Mouse (Mus musculus): ENCODE measurements around the gene Ryr1. TPM values are rescaled to one million over a fixed set of nuclear protein-coding genes. Genes with fewer than 3 reads are reported as not detected.
"Not testable (repeated sequence)": the region's sequence is repeated elsewhere in the genome, so short reads cannot be mapped to it uniquely, and the experiment has no call there.

The Ryr1 gene
- polyA plus RNA-seq, 1 experiment, result 0.15 TPM

DNA sequence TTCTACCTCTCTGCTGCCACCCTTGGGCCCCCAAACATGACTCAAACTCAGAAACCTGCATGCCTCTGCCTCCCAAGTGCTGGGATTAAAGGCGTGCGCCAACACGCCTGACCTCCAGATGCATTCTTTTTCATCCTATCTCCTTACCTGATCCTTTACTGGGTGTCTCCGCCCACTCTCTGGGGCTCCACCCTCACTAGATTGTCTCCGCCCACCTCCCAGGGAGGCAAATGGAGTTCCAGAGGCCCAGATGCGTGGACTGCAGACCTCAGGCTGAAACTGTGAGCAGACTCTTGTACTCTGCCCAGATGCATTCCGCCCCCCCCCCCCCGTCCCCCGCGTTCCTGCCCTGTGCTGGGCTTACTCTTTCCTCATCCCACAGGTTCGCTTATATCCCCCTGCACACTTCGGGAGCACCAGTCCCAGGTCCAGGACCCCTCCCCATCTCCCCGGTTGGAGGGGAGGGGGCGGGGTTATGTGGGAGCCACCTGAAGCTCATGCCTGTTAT, 134.2 kb downstream of the Ryr1 start:
- no peak for DNase-seq (ENCODE audit: low spot score)

DNA sequence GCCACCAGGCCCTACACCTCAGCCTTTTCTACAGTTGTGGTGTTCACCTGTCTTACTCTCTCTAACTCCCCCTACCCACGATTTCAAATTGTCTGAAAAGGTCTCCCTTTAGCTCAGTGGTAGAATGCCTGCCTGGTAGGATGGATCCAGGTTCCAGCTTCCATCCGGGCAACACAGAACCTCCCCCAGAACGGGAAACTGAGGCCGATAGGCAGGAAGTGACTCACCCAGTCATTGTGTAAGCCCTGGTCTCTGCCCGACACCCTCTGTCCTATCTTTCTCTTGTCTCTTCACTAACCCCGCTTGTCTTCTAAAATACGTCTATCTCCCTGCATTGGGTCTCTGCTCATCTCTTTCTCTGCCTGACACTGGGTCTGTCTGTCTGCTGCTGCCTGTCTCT, 139.8 kb downstream of the Ryr1 start:
- no peak for DNase-seq (ENCODE audit: low spot score)

DNA sequence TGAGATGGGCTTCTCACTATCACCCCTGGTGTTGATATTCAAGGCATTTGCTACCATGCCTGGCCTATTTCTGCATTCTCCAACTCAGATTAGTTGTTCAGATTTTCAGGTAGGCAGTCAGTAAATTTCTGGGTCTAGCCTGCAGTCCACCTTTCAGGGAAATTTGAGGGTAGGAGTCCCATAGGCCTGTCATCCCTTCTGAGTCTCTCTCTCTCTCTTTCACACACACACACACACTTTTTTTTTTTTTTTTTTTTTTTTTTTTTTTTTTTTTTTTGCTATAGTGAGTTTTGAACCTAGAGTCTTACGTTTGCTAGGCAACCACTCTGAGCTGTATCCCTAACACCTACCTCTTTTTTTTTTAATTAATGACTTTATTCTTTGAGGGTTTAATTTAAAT, 140.5 kb downstream of the Ryr1 start:
- DNase-seq (ENCODE audit: low spot score), result no peak

- no peak for DNase-seq (ENCODE audit: low spot score)
These were observed 141.1 kb downstream of the Ryr1 start for GRCm38 (mm10) chr7:28983849-28984248.

DNA sequence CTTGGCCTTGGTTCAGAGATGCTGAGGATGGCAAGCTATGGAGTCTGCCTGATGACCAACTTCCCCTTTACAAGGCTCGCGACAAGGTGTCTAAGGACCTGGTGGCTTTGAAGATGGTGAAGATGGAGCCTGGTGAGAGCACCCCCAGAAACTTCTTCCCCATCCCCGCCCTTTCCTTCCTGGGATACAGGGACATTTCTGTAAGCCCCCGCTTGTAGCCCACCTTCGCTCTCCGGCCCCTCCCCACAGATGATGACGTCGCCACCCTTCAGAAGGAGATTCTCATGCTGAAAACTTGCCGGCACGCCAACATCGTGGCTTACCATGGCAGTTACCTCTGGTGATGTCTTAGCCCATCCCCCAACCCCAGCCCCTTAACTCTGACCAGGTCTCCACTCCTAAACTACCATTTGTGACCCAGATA, 141.8 kb downstream of the Ryr1 start:
- no peak for DNase-seq (ENCODE audit: low spot score)

GRCm38 (mm10) chr7:28982274-28983013, 142.5 kb downstream of the Ryr1 start:
- DNase-seq (ENCODE audit: low spot score), result no peak

GRCm38 (mm10) chr7:28981651-28982273, 143.2 kb downstream of the Ryr1 start, which contains the start of the genes Eif3k and Map4k1:
Gene Eif3k (minus strand): TSS chr7:28981864.
Gene Map4k1 (plus strand): TSS chr7:28982050.
- DNase-seq (ENCODE audit: low spot score), result peak; percentile 66

GRCm38 (mm10) chr7:28977556-28977955, 147.4 kb downstream of the Ryr1 start:
- DNase-seq (ENCODE audit: low spot score), result no peak

GRCm38 (mm10) chr7:28973025-28973424, 152.0 kb downstream of the Ryr1 start:
- no peak for DNase-seq (ENCODE audit: low spot score)

- peak; percentile 68 for DNase-seq (ENCODE audit: low spot score)
These were observed 152.4 kb downstream of the Ryr1 start for GRCm38 (mm10) chr7:28972542-28972985.

DNA sequence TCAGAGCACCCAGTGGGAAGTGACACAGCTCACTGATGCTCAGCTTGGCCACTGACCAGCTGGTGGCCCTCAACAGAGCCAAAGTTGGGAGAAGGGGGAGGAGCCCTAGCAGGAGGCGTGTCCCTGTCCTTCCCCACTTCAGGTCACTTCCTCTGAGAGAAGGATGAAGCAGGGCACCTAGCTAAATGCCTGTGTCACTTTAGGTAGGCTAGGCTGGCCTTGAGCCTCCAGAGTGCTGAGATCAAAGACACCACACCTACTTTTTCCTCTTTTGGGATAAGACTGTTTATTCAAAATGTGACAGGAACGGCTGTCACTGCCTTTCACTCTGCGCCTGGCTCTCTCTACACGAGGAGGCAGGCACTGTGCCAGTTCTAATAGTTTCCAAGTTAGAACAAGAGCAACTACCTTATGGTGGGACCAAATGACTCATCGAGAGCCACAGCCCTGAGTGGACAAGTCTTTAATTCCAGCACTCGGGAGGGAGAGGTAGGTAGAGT, 153.2 kb downstream of the Ryr1 start:
- no peak for DNase-seq (ENCODE audit: low spot score)

GRCm38 (mm10) chr7:28971029-28971428, 153.9 kb downstream of the Ryr1 start:
- no peak for DNase-seq (ENCODE audit: low spot score)

GRCm38 (mm10) chr7:28969672-28970394, 155.1 kb downstream of the Ryr1 start:
- no peak for DNase-seq (ENCODE audit: low spot score)

DNA sequence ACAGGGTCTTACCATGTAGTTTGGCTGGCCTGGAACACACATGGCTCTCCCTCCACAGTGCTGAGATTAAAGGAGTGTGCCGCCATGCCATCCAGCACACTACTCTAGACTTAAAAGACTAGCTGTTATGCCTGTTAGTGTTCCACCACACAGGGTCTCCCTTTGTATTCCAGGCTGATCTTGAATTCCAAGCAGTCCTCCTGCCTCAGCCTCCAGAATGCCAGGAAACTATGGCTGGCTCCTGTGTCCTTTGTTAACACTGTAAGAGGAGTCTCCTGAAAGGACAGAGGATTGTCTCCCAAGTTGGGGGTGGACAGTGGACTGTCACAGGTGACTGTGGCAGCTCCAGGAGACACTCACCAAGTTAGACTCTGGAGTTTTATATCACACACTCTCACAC, 155.7 kb downstream of the Ryr1 start:
- DNase-seq (ENCODE audit: low spot score), result no peak

GRCm38 (mm10) chr7:28968120-28968519, 156.9 kb downstream of the Ryr1 start:
- DNase-seq (ENCODE audit: low spot score), result not testable (repeated sequence)

DNA sequence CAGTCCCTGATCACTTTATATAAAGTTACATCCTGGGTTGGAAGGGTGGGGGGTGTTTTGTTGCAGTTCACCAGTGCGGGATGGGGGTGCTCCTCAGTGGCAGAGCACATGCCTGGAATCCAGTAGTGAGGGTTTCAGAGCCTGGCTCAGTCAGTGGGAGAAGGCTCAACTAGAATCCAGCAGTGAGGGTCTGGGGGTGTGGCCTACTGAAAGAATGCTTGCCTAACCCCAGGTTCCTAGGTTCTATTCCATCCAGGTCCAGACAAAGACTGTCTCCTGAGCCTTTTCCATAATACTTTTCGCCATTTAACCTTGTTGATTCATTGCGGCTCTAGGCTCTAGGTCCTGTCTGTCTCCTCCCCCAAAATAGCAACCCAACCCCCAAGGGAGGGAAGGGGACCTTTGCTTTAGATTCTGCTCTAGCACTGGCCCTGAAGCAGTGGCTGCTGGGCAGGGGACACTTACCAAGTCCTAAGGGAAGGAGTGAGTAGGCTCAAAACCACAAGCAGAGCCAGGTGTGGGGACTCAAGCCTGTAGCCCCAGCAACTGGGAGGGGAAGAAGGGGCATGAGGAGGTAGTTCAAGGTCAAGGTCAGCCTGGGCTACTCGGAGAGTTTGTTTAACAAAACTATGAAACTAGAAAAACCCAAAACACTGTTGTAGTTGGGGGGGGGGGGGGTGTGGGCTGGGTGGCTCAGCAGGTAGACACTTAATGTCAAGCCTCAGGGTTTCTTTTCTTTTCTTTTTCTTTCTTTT, 158.1 kb downstream of the Ryr1 start:
- DNase-seq (ENCODE audit: low spot score), result no peak

DNA sequence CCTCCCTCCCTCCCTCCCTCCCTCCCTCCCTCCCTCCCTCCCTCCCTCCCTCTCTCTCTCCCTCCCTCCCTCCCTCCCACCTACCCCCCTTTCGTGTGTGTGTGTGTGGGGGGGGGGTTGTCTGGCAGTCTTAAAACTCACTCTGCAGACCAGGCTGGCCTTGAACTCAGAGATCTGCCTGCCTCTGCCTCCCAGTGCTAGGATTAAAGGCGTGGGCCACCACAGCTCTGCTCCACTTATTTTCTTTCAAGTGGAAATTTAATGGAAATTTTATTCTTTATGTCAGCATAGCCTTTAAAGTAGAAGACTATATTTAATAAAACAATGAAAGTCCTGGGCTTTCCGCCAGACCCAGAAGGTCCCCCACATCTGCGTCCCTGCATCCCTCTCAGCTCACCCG, 158.8 kb downstream of the Ryr1 start:
- DNase-seq (ENCODE audit: low spot score), result no peak

GRCm38 (mm10) chr7:28965346-28965840, 159.6 kb downstream of the Ryr1 start:
- DNase-seq (ENCODE audit: low spot score), result no peak

GRCm38 (mm10) chr7:28963399-28963923, 161.5 kb downstream of the Ryr1 start:
- no peak for DNase-seq (ENCODE audit: low spot score)

GRCm38 (mm10) chr7:28961927-28962670, 162.9 kb downstream of the Ryr1 start, which contains the start of gene Actn4:
Gene Actn4 (minus strand): TSS chr7:28962340.
- DNase-seq (ENCODE audit: low spot score), result peak; percentile 100

Measured in urinary bladder, adult 2 months (tissue).